Mouse (Mus musculus) thymus, adult 2 months (tissue): ENCODE data around the gene Nrsn2. TPM values are rescaled to one million over a fixed set of nuclear protein-coding genes. Genes with fewer than 3 reads are reported as not detected.

ENCODE experiments used
- DNase-seq: peaks from one replicate; pipeline ENCODE4 v3.0.0; 2021
- H3K27ac ChIP-seq: fragments of 200-500 bp; 2 replicates; pipeline ENCODE4 v1.5.1; 2012; ENCODE audit warnings: low read length, control low read depth; ENCODE audit not compliant: control insufficient read depth, insufficient read depth
- H3K27me3 ChIP-seq: fragments of 200-500 bp; 2 replicates; pipeline ENCODE4 v1.6.1; 2012; ENCODE audit warnings: mild to moderate bottlenecking, low read length, moderate library complexity, mixed read lengths; ENCODE audit not compliant: control insufficient read depth, insufficient read depth
- H3K36me3 ChIP-seq: fragments of 200-500 bp; 2 replicates; pipeline ENCODE4 v1.6.1; 2012; ENCODE audit warnings: mild to moderate bottlenecking, low read length, moderate library complexity; ENCODE audit not compliant: control insufficient read depth, insufficient read depth
- H3K4me1 ChIP-seq: fragments of 200-500 bp; replicated peaks from 2 replicates; pipeline ENCODE4 v1.6.1; 2012; ENCODE audit warnings: low read length; ENCODE audit not compliant: control insufficient read depth, insufficient read depth
- H3K4me3 ChIP-seq: fragments of 200-500 bp; 2 replicates; pipeline ENCODE4 v1.5.1; 2012; ENCODE audit warnings: mild to moderate bottlenecking, low read length, control low read depth, moderate library complexity; ENCODE audit not compliant: control insufficient read depth, insufficient read depth
- CTCF ChIP-seq: fragments of 200-500 bp; IDR thresholded peaks from 2 replicates; pipeline ENCODE4 v1.5.1; 2012; ENCODE audit warnings: mild to moderate bottlenecking, control low read depth, low read length, moderate library complexity, borderline replicate concordance; ENCODE audit not compliant: control insufficient read depth, poor library complexity, insufficient read depth; ENCODE audit errors: extremely low read depth
- POLR2A ChIP-seq: fragments of 200-500 bp; IDR thresholded peaks from 2 replicates; pipeline ENCODE4 v1.6.1; 2012; ENCODE audit warnings: mild to moderate bottlenecking, low read length, control low read depth, moderate library complexity; ENCODE audit not compliant: control insufficient read depth, poor library complexity, insufficient read depth; ENCODE audit errors: extremely low read depth
- WGBS: fragments of 180-500 bp; shearing (Covaris S2); methylation state at CpG from one replicate; pipeline ENCODE4 v1.1.7; 2018; 5-methylcytosine and 5-hydroxymethylcytosine counted together
- polyA plus RNA-seq: library from polyadenylated mRNA; depleted of rRNA; stranded (reverse); fragments of >200 nt; gene quantifications from 2 replicates; pipeline ENCODE4 v1.2.3, GENCODE M21; 2012

Gene Nrsn2
- polyA plus RNA-seq, 1 experiment, result 0.07 TPM

DNA sequence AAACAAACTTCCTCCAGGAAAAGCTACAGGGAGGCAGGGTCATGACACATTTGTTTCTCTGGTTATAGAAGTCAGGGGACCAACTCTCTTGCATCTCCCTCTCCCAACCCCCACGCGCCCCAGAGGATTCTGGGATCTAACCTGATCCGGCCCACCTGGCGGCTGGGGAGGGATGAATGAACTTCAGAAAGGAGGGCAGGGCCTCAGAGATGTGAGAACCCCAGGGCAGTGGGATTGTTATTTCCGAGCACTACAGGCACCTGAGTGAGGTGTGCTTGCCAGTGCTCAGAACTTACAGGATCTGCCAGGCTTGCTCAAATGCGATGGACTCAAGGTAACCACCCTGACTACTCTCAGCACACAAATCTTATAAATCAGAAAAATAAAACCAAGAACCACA lies 31.0 kb downstream of the Nrsn2 start:
- H3K4me1 ChIP-seq, result peaks cover 11% of the 10 kb centered on the region
- DNase-seq, result no peak
- no peaks in the 10 kb centered on the region for H3K36me3 ChIP-seq
- TF ChIP-seq POLR2A (no peak), CTCF (no peak)
- no peak overlapping the region for H3K27ac ChIP-seq
- WGBS, result 98% methylated on average over 6 of the region's 6 CpGs
- no peak overlapping the region for H3K4me3 ChIP-seq
- no peaks in the 10 kb centered on the region for H3K27me3 ChIP-seq

DNA sequence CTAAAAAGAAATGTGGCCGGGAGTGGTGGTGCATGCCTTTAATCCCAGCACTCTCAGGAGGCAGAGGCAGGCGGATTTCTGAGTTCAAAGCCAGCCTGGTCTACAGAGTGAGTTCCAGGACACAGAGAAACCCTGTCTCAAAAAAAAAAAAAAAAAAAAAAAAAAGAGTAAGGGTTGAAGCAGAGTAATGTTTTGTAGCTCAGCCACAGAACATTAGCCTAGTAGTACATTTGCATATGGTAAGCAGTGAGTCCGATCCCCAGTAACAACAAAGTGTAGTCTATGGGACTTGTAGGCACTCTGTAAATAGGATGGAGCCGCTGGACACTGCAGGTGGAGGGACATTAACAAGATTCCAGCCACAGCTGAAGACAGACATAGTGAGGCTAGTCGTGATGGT lies 31.5 kb downstream of the Nrsn2 start:
- DNase-seq, result no peak
- Histone ChIP-seq H3K4me3 (no peak overlapping the region), H3K27ac (no peak overlapping the region), H3K4me1 (peaks cover 11% of the 10 kb centered on the region), H3K27me3 (no peaks in the 10 kb centered on the region), H3K36me3 (no peaks in the 10 kb centered on the region)
- WGBS, result 93% methylated on average over 5 of the region's 5 CpGs
- TF ChIP-seq CTCF (no peak), POLR2A (no peak)

DNA sequence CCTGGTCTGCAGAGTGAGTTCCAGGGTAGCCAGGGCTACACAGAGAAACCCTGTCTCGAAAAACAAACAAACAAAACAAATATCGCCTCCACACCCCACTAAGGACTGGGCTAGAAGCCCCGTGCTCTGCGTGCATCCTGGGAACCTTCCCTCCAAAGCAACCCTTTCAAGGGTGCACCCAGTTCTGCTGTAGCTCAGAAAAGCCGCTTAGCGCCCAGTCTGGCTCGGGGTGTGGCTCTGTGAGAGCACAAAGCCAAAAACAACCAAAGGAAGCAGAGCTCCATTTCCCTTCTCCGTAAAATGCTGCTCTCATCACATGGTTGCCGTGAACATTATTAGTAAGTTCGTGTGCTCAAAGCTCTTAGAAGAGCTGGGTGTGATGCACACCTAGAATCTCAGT lies 32.1 kb downstream of the Nrsn2 start:
- TF ChIP-seq POLR2A (no peak), CTCF (no peak)
- no peak overlapping the region for H3K27ac ChIP-seq
- DNase-seq, result peak; percentile 24

DNA sequence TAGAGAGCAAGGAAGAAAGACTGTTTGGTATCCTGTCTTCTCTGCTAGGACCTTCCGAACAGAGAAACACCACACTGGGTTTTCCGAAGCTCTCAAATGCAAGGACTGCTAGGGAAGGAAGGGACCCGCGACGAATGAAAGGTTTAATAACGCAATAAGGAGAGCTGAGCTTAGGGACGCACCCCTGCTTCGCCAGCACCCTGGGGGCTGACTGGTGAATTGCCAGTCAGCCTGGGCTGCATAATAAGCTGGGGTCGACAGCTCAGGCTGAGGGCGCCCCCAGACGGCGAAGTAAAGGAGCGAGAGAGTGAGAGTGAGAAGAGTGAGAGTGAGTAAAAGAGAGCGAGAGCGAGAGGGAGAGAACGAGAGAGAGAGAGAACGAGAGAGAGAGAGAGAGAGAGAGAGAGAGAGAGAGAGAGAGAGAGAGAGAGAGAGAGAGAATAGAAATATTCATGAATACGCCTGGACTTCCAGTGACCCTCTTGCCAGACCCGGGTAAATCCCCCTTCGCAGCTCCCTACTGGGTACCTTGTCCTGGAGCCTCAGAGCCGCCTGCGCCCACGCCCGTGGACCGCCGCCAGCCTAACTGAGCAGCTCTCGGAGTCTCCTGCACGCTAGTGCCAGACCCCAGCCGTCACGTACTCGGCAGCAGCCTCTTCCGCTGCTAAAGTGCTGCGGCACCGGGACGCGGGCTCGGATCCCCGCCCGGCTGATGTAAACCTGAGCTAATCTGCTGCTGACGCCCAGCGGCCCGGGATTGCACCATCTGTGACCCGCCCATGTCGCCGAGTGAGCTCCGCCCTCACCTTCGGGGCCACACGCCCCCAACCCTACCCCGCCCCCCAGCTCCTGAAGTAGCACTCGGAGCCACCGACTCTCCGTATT lies 32.9 kb downstream of the Nrsn2 start, which contains the start of gene Trib3:
Trib3 (minus strand) TSS at position 704 of the 885 bp plus-strand sequence.
- H3K4me1 ChIP-seq, result peaks cover 11% of the 10 kb centered on the region

More for the DNA sequence above, 32.1 kb downstream of the Nrsn2 start:
- H3K4me3 ChIP-seq, result peak overlapping the region; percentile 49
- no peaks in the 10 kb centered on the region for H3K27me3 ChIP-seq
- H3K4me1 ChIP-seq, result peaks cover 11% of the 10 kb centered on the region
- 11% methylated on average over 10 of the region's 10 CpGs for WGBS
- no peaks in the 10 kb centered on the region for H3K36me3 ChIP-seq

DNA sequence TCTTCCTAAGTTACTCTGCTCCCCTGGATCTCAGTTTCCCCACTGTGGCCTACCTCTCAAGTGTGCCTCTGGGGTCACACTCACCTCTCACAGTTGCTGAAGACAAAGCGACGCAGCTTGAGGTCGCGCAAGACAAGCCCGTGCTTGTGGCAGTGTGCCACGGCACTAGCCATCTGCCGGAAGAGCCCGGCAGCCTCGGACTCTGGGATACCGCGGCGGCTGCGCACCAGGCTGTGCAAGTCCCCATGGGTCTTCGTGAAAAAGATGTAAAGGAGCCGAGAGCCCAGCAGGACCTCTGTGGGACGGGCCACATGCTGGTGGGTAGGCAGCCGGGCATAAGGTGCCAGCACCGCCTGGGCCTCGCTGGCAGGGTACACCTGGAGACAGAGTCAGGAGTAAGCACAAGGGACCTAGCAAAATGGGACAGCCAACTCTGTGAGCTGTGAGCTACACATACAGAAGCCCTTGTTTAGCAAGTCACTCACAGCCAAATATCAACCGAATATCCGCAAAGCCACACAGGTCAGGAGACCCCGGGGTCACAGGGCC lies 36.7 kb downstream of the Nrsn2 start:
- no peak for TF ChIP-seq POLR2A
- no peak for TF ChIP-seq CTCF
- H3K27ac ChIP-seq, result no peak overlapping the region
- no peak overlapping the region for H3K4me3 ChIP-seq
- H3K36me3 ChIP-seq, result no peaks in the 10 kb centered on the region
- H3K27me3 ChIP-seq, result no peaks in the 10 kb centered on the region
- peaks cover 11% of the 10 kb centered on the region for H3K4me1 ChIP-seq
- no peak for DNase-seq
- 97% methylated on average over 22 of the region's 22 CpGs for WGBS

More for the DNA sequence above, 32.9 kb downstream of the Nrsn2 start, which contains the start of gene Trib3:
- Histone ChIP-seq H3K4me3 (peak within 1 kb of the TSS; percentile 49), H3K36me3 (no peaks in the 10 kb centered on the region), H3K27me3 (no peaks in the 10 kb centered on the region), H3K27ac (no peak within 1 kb of the TSS)
- TF ChIP-seq POLR2A, result peak; percentile 36; the same call in 1 of the 2 replicates
- peak; percentile 84 for TF ChIP-seq CTCF
- DNase-seq, result peak; percentile 88
- 1% methylated on average over 52 of the region's 52 CpGs for WGBS

DNA sequence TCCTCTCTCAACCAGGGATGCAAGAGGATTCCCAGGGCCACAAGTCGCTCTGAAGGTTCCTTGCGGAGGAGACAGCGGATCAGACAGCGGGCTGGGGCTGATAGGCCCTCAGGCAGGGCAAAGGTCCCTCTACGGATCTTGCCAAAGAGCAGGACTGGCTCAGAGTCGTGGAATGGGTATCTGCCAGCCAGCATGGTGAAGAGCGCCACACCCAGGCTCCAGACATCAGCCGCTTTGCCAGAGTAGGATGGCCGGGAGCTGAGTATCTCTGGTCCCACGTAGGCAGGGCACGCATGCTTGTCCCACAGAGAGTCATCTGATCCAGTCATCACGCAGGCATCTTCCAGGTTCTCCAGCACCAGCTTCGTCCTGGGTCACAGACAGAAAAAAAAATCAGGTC lies 38.1 kb downstream of the Nrsn2 start:
- Histone ChIP-seq H3K36me3 (no peaks in the 10 kb centered on the region), H3K4me1 (peaks cover 5% of the 10 kb centered on the region; the same call in 1 of the 2 replicates), H3K27me3 (no peaks in the 10 kb centered on the region), H3K27ac (no peak overlapping the region), H3K4me3 (no peak overlapping the region)
- DNase-seq, result no peak
- TF ChIP-seq POLR2A, result no peak
- 91% methylated on average over 13 of the region's 13 CpGs for WGBS
